Mouse (Mus musculus): ENCODE results near the gene Lcn2. TPM values are rescaled to one million over a fixed set of nuclear protein-coding genes. Genes with fewer than 3 reads are reported as not detected.

The Lcn2 gene
- polyA plus RNA-seq, 1 experiment from 2014 or later, result 0.35 TPM

- Histone ChIP-seq H3K4me2 (ENCODE audit: low read depth, low read length) (no peak overlapping the region), H3K27me3 (ENCODE audit: control insufficient read depth, insufficient read depth, low read length) (no peaks in the 10 kb centered on the region), H3K27ac (ENCODE audit: low read depth, low read length) (no peak overlapping the region), H3K4me1 (ENCODE audit: control insufficient read depth, insufficient read depth, low read length) (no peaks in the 10 kb centered on the region), H3K4me3 (ENCODE audit: low read depth, low read length) (no peak overlapping the region), H3K9me3 (ENCODE audit: control insufficient read depth, low read length) (no peaks in the 10 kb centered on the region), H3K9ac (replicated peaks; ENCODE audit: low read depth, low read length) (no peak overlapping the region), H3K36me3 (ENCODE audit: control insufficient read depth, insufficient read depth, low read length) (peaks cover 19% of the 10 kb centered on the region)
- WGBS, result 21% methylated on average over 2 of the region's 2 CpGs
- peak; percentile 32; the same call in 1 of the 2 replicates for ATAC-seq (ENCODE audit: low read depth)
Measured at GRCm38 (mm10) chr2:32404663-32405062, 16.6 kb upstream of the Lcn2 start.

- ATAC-seq (ENCODE audit: low read depth), result no peak
- Histone ChIP-seq H3K9ac (replicated peaks; ENCODE audit: low read depth, low read length) (peak overlapping the region; percentile 86), H3K4me3 (ENCODE audit: low read depth, low read length) (peak overlapping the region; percentile 94), H3K4me1 (ENCODE audit: control insufficient read depth, insufficient read depth, low read length) (peaks cover 13% of the 10 kb centered on the region), H3K36me3 (ENCODE audit: control insufficient read depth, insufficient read depth, low read length) (peaks cover 15% of the 10 kb centered on the region; the same call in 1 of the 2 replicates), H3K4me2 (ENCODE audit: low read depth, low read length) (peak overlapping the region; percentile 72), H3K27me3 (ENCODE audit: control insufficient read depth, insufficient read depth, low read length) (no peaks in the 10 kb centered on the region), H3K27ac (ENCODE audit: low read depth, low read length) (peak overlapping the region; percentile 75), H3K9me3 (ENCODE audit: control insufficient read depth, low read length) (no peaks in the 10 kb centered on the region)
- WGBS, result 1% methylated on average over 15 of the region's 15 CpGs
Measured at GRCm38 (mm10) chr2:32396695-32397094, 8.6 kb upstream of the Lcn2 start.

GRCm38 (mm10) chr2:32395946-32396621 is 8.0 kb upstream of the Lcn2 start:
- ATAC-seq (ENCODE audit: low read depth), result peak; percentile 96
- peaks cover 13% of the 10 kb centered on the region for H3K4me1 ChIP-seq (ENCODE audit: control insufficient read depth, insufficient read depth, low read length)
- H3K27me3 ChIP-seq (ENCODE audit: control insufficient read depth, insufficient read depth, low read length), result no peaks in the 10 kb centered on the region
- peak overlapping the region; percentile 86 for H3K9ac ChIP-seq (replicated peaks; ENCODE audit: low read depth, low read length)
- WGBS, result under 1% methylated on average over 56 of the region's 59 CpGs
- peaks cover 14% of the 10 kb centered on the region; the same call in 1 of the 2 replicates for H3K36me3 ChIP-seq (ENCODE audit: control insufficient read depth, insufficient read depth, low read length)
- peak overlapping the region; percentile 72 for H3K4me2 ChIP-seq (ENCODE audit: low read depth, low read length)
- peak overlapping the region; percentile 94 for H3K4me3 ChIP-seq (ENCODE audit: low read depth, low read length)
- no peaks in the 10 kb centered on the region for H3K9me3 ChIP-seq (ENCODE audit: control insufficient read depth, low read length)
- peak overlapping the region; percentile 75 for H3K27ac ChIP-seq (ENCODE audit: low read depth, low read length)

GRCm38 (mm10) chr2:32395484-32395945 is 7.5 kb upstream of the Lcn2 start, which contains the start of gene Ptges2:
Ptges2 (plus strand) TSS chr2:32395896.
- H3K9ac ChIP-seq (replicated peaks; ENCODE audit: low read depth, low read length), result peak within 1 kb of the TSS; percentile 86
- WGBS, result 0% methylated on average over 31 of the region's 31 CpGs
- peak; percentile 90 for ATAC-seq (ENCODE audit: low read depth)
- H3K4me2 ChIP-seq (ENCODE audit: low read depth, low read length), result peak within 1 kb of the TSS; percentile 72
- peak within 1 kb of the TSS; percentile 94 for H3K4me3 ChIP-seq (ENCODE audit: low read depth, low read length)
- no peaks in the 10 kb centered on the region for H3K9me3 ChIP-seq (ENCODE audit: control insufficient read depth, low read length)
- no peaks in the 10 kb centered on the region for H3K27me3 ChIP-seq (ENCODE audit: control insufficient read depth, insufficient read depth, low read length)
- H3K27ac ChIP-seq (ENCODE audit: low read depth, low read length), result peak within 1 kb of the TSS; percentile 75
- peaks cover 8% of the 10 kb centered on the region; the same call in 1 of the 2 replicates for H3K36me3 ChIP-seq (ENCODE audit: control insufficient read depth, insufficient read depth, low read length)
- H3K4me1 ChIP-seq (ENCODE audit: control insufficient read depth, insufficient read depth, low read length), result peaks cover 13% of the 10 kb centered on the region

- H3K4me3 ChIP-seq (ENCODE audit: low read depth, low read length), result peak overlapping the region; percentile 94
- peaks cover 3% of the 10 kb centered on the region; the same call in 1 of the 2 replicates for H3K36me3 ChIP-seq (ENCODE audit: control insufficient read depth, insufficient read depth, low read length)
- ATAC-seq (ENCODE audit: low read depth), result no peak
- WGBS, result 6% methylated on average over 8 of the region's 8 CpGs
- peak overlapping the region; percentile 72 for H3K4me2 ChIP-seq (ENCODE audit: low read depth, low read length)
- H3K4me1 ChIP-seq (ENCODE audit: control insufficient read depth, insufficient read depth, low read length), result peaks cover 13% of the 10 kb centered on the region
- H3K27me3 ChIP-seq (ENCODE audit: control insufficient read depth, insufficient read depth, low read length), result no peaks in the 10 kb centered on the region
- peak overlapping the region; percentile 75 for H3K27ac ChIP-seq (ENCODE audit: low read depth, low read length)
- no peaks in the 10 kb centered on the region for H3K9me3 ChIP-seq (ENCODE audit: control insufficient read depth, low read length)
- peak overlapping the region; percentile 86 for H3K9ac ChIP-seq (replicated peaks; ENCODE audit: low read depth, low read length)
Measured at GRCm38 (mm10) chr2:32394973-32395372, 6.9 kb upstream of the Lcn2 start.

GRCm38 (mm10) chr2:32392063-32392462 is 4.0 kb upstream of the Lcn2 start:
- Histone ChIP-seq H3K36me3 (ENCODE audit: control insufficient read depth, insufficient read depth, low read length) (no peaks in the 10 kb centered on the region), H3K4me1 (ENCODE audit: control insufficient read depth, insufficient read depth, low read length) (peaks cover 9% of the 10 kb centered on the region), H3K4me2 (ENCODE audit: low read depth, low read length) (no peak overlapping the region), H3K9ac (replicated peaks; ENCODE audit: low read depth, low read length) (no peak overlapping the region), H3K27ac (ENCODE audit: low read depth, low read length) (no peak overlapping the region), H3K27me3 (ENCODE audit: control insufficient read depth, insufficient read depth, low read length) (no peaks in the 10 kb centered on the region), H3K4me3 (ENCODE audit: low read depth, low read length) (no peak overlapping the region), H3K9me3 (ENCODE audit: control insufficient read depth, low read length) (no peaks in the 10 kb centered on the region)
- no peak for ATAC-seq (ENCODE audit: low read depth)
- WGBS, result 86% methylated on average over 5 of the region's 5 CpGs

GRCm38 (mm10) chr2:32390871-32391270 is 2.8 kb upstream of the Lcn2 start:
- no peak for ATAC-seq (ENCODE audit: low read depth)

GRCm38 (mm10) chr2:32389157-32389556 is 1.1 kb upstream of the Lcn2 start:
- Histone ChIP-seq H3K27me3 (ENCODE audit: control insufficient read depth, insufficient read depth, low read length) (no peaks in the 10 kb centered on the region), H3K36me3 (ENCODE audit: control insufficient read depth, insufficient read depth, low read length) (no peaks in the 10 kb centered on the region), H3K4me1 (ENCODE audit: control insufficient read depth, insufficient read depth, low read length) (no peaks in the 10 kb centered on the region), H3K4me3 (ENCODE audit: low read depth, low read length) (no peak overlapping the region), H3K4me2 (ENCODE audit: low read depth, low read length) (no peak overlapping the region), H3K9ac (replicated peaks; ENCODE audit: low read depth, low read length) (no peak overlapping the region), H3K9me3 (ENCODE audit: control insufficient read depth, low read length) (no peaks in the 10 kb centered on the region), H3K27ac (ENCODE audit: low read depth, low read length) (no peak overlapping the region)
- WGBS, result 72% methylated on average over 2 of the region's 2 CpGs
- ATAC-seq (ENCODE audit: low read depth), result no peak

More at GRCm38 (mm10) chr2:32390871-32391270, 2.8 kb upstream of the Lcn2 start:
- WGBS, result 75% methylated on average over 8 of the region's 8 CpGs
- 0 out of 2 replicates have a peak, but pooled peaks cover 4% of the 10 kb centered on the region for H3K4me1 ChIP-seq (ENCODE audit: control insufficient read depth, insufficient read depth, low read length)
- no peaks in the 10 kb centered on the region for H3K36me3 ChIP-seq (ENCODE audit: control insufficient read depth, insufficient read depth, low read length)
- no peaks in the 10 kb centered on the region for H3K9me3 ChIP-seq (ENCODE audit: control insufficient read depth, low read length)
- no peak overlapping the region for H3K27ac ChIP-seq (ENCODE audit: low read depth, low read length)
- no peaks in the 10 kb centered on the region for H3K27me3 ChIP-seq (ENCODE audit: control insufficient read depth, insufficient read depth, low read length)
- H3K4me3 ChIP-seq (ENCODE audit: low read depth, low read length), result no peak overlapping the region
- no peak overlapping the region for H3K9ac ChIP-seq (replicated peaks; ENCODE audit: low read depth, low read length)
- no peak overlapping the region for H3K4me2 ChIP-seq (ENCODE audit: low read depth, low read length)

- no peak overlapping the region for H3K9ac ChIP-seq (replicated peaks; ENCODE audit: low read depth, low read length)
- no peak for ATAC-seq (ENCODE audit: low read depth)
- no peaks in the 10 kb centered on the region for H3K9me3 ChIP-seq (ENCODE audit: control insufficient read depth, low read length)
- H3K27ac ChIP-seq (ENCODE audit: low read depth, low read length), result no peak overlapping the region
- H3K4me2 ChIP-seq (ENCODE audit: low read depth, low read length), result no peak overlapping the region
- H3K36me3 ChIP-seq (ENCODE audit: control insufficient read depth, insufficient read depth, low read length), result peaks cover 20% of the 10 kb centered on the region
- 78% methylated on average over 2 of the region's 2 CpGs for WGBS
- H3K4me1 ChIP-seq (ENCODE audit: control insufficient read depth, insufficient read depth, low read length), result peaks cover 11% of the 10 kb centered on the region
- H3K27me3 ChIP-seq (ENCODE audit: control insufficient read depth, insufficient read depth, low read length), result no peaks in the 10 kb centered on the region; the same call in 1 of the 2 replicates
- H3K4me3 ChIP-seq (ENCODE audit: low read depth, low read length), result no peak overlapping the region
Measured at GRCm38 (mm10) chr2:32382689-32383088, 5.4 kb downstream of the Lcn2 start.

Data from neural tube, embryonic 14.5 days (tissue).